Mouse (Mus musculus): Measurements from ENCODE around the gene Nat8f5. TPM values are rescaled to one million over a fixed set of nuclear protein-coding genes. Genes with fewer than 3 reads are reported as not detected.
"Not testable (repeated sequence)": the region's sequence is repeated elsewhere in the genome, so short reads cannot be mapped to it uniquely, and the experiment has no call there.

Gene Nat8f5
- total RNA-seq (2021) = 1 to 10 TPM; 1.5 TPM
- long read RNA-seq, partial matches to known transcripts = 0 of 1 reads
- long read RNA-seq, other reads (novel, unspliced or antisense) = 1 of 1 reads

GRCm38 (mm10) chr6:85820837-85821236 lies at the start of gene Nat8f5, which contains the start of gene Nat8f6:
TSS of gene Nat8f5 (minus strand) at chr6:85820972.
TSS of gene Nat8f6 (minus strand) at chr6:85820954.
- no peak for DNase-seq (ENCODE audit: low spot score in 2 of 2)

GRCm38 (mm10) chr6:85869006-85869405 lies 48.2 kb upstream of the Nat8f5 start, which contains the start of gene Nat8f2:
TSS of gene Nat8f2 (minus strand) at chr6:85869158.
- not testable (repeated sequence) for DNase-seq (ENCODE audit: low spot score in 2 of 2)

GRCm38 (mm10) chr6:85867726-85868690 lies 47.2 kb upstream of the Nat8f5 start:
- DNase-seq (ENCODE audit: low spot score in 2 of 2) = no peak

GRCm38 (mm10) chr6:85866995-85867394 lies 46.2 kb upstream of the Nat8f5 start:
- not testable (repeated sequence) for DNase-seq (ENCODE audit: low spot score in 2 of 2)

GRCm38 (mm10) chr6:85866166-85866565 lies 45.4 kb upstream of the Nat8f5 start:
- not testable (repeated sequence) for DNase-seq (ENCODE audit: low spot score in 2 of 2)

GRCm38 (mm10) chr6:85864900-85865639 lies 44.3 kb upstream of the Nat8f5 start:
- peak; percentile 40 to 47 for DNase-seq (ENCODE audit: low spot score in 2 of 2)

- no peak for DNase-seq (ENCODE audit: low spot score in 2 of 2)
Measured at GRCm38 (mm10) chr6:85863840-85864239, 43.1 kb upstream of the Nat8f5 start.

- no peak for DNase-seq (ENCODE audit: low spot score in 2 of 2)
Measured at GRCm38 (mm10) chr6:85863136-85863535, 42.4 kb upstream of the Nat8f5 start.

GRCm38 (mm10) chr6:85862565-85862964 lies 41.8 kb upstream of the Nat8f5 start:
- no peak for DNase-seq (ENCODE audit: low spot score in 2 of 2)

- no peak for DNase-seq (ENCODE audit: low spot score in 2 of 2)
Measured at GRCm38 (mm10) chr6:85861247-85861646, 40.5 kb upstream of the Nat8f5 start.

- DNase-seq (ENCODE audit: low spot score in 2 of 2) = peak; percentile 68 to 76
Measured at GRCm38 (mm10) chr6:85856194-85856678, 35.5 kb upstream of the Nat8f5 start.

- DNase-seq (ENCODE audit: low spot score in 2 of 2) = no peak
Measured at GRCm38 (mm10) chr6:85853481-85853880, 32.7 kb upstream of the Nat8f5 start.

- no peak for DNase-seq (ENCODE audit: low spot score in 2 of 2)
Measured at GRCm38 (mm10) chr6:85851062-85851773, 30.4 kb upstream of the Nat8f5 start.

- no peak for DNase-seq (ENCODE audit: low spot score in 2 of 2)
Measured at GRCm38 (mm10) chr6:85849240-85849639, 28.5 kb upstream of the Nat8f5 start.

- no peak for DNase-seq (ENCODE audit: low spot score in 2 of 2)
Measured at GRCm38 (mm10) chr6:85848140-85848539, 27.4 kb upstream of the Nat8f5 start.

GRCm38 (mm10) chr6:85846921-85847320 lies 26.1 kb upstream of the Nat8f5 start:
- DNase-seq (ENCODE audit: low spot score in 2 of 2) = no peak

- DNase-seq (ENCODE audit: low spot score in 2 of 2) = not testable (repeated sequence)
Measured at GRCm38 (mm10) chr6:85843677-85844458, 23.1 kb upstream of the Nat8f5 start.

GRCm38 (mm10) chr6:85839982-85840381 lies 19.2 kb upstream of the Nat8f5 start:
- DNase-seq (ENCODE audit: low spot score in 2 of 2) = peak in 1 of 2 experiments; percentile 23

GRCm38 (mm10) chr6:85838674-85839073 lies 17.9 kb upstream of the Nat8f5 start:
- no peak for DNase-seq (ENCODE audit: low spot score in 2 of 2)

- peak; percentile 47 to 65 for DNase-seq (ENCODE audit: low spot score in 2 of 2)
Measured at GRCm38 (mm10) chr6:85837307-85837706, 16.5 kb upstream of the Nat8f5 start.
